Mouse (Mus musculus) kidney, embryonic 16.5 days (tissue): ENCODE results near the gene Cdca7l. TPM values are rescaled to one million over a fixed set of nuclear protein-coding genes. Genes with fewer than 3 reads are reported as not detected.
"Not testable (repeated sequence)": the region's sequence is repeated elsewhere in the genome, so short reads cannot be mapped to it uniquely, and the experiment has no call there.

Experiments
- ATAC-seq: fragments of 200-750 bp; cut with Nextera tagmentation; 2 replicates; pipeline ENCODE4 v1.8.0; 2017; ENCODE audit warnings: moderate TSS enrichment; ENCODE audit not compliant: low FRiP score, low TSS enrichment
- H3K27ac ChIP-seq: fragments of 300-500 bp; sonication (generic); 2 replicates; pipeline ENCODE4 v1.5.1; 2014; ENCODE audit warnings: low read length
- H3K27me3 ChIP-seq: fragments of 300-500 bp; sonication (generic); 2 replicates; pipeline ENCODE4 v1.6.1; 2014; ENCODE audit warnings: low read length, control low read depth, mixed read lengths; ENCODE audit not compliant: insufficient read depth
- H3K36me3 ChIP-seq: fragments of 300-500 bp; sonication (generic); 2 replicates; pipeline ENCODE4 v1.6.1; 2014; ENCODE audit warnings: low read length, control low read depth, mixed read lengths; ENCODE audit not compliant: insufficient read depth
- H3K4me1 ChIP-seq: fragments of 300-500 bp; sonication (generic); 2 replicates; pipeline ENCODE4 v1.6.1; 2014; ENCODE audit warnings: low read length, control low read depth, mixed read lengths; ENCODE audit not compliant: insufficient read depth
- H3K4me2 ChIP-seq: fragments of 300-500 bp; sonication (generic); replicated peaks from 2 replicates; pipeline ENCODE4 v1.6.1; 2014; ENCODE audit warnings: low read depth, low read length
- H3K4me3 ChIP-seq: fragments of 300-500 bp; sonication (generic); 2 replicates; pipeline ENCODE4 v1.5.1; 2014; ENCODE audit warnings: mild to moderate bottlenecking, low read length
- H3K9ac ChIP-seq: fragments of 300-500 bp; sonication (generic); replicated peaks from 2 replicates; pipeline ENCODE4 v1.6.1; 2014; ENCODE audit warnings: low read length
- H3K9me3 ChIP-seq: fragments of 300-500 bp; sonication (generic); 2 replicates; pipeline ENCODE4 v1.6.1; 2016; ENCODE audit warnings: low read length, control low read depth
- WGBS: fragments of 180-500 bp; shearing (Covaris S2); extraction: QIAGEN DNeasy Blood & Tissue Kit; methylation state at CpG from one replicate; pipeline ENCODE4 v1.1.7; 2014; 5-methylcytosine and 5-hydroxymethylcytosine counted together
- polyA plus RNA-seq: library from polyadenylated mRNA; unstranded; fragments of >200 nt; fragmentation: Nextera tagmentation; extraction: Ambion mirVana; gene quantifications from 2 replicates; pipeline ENCODE4 v1.2.1, GENCODE M21; 2015

The Cdca7l gene
- polyA plus RNA-seq = 53.2 and 58.0 TPM in 2 replicates

DNA sequence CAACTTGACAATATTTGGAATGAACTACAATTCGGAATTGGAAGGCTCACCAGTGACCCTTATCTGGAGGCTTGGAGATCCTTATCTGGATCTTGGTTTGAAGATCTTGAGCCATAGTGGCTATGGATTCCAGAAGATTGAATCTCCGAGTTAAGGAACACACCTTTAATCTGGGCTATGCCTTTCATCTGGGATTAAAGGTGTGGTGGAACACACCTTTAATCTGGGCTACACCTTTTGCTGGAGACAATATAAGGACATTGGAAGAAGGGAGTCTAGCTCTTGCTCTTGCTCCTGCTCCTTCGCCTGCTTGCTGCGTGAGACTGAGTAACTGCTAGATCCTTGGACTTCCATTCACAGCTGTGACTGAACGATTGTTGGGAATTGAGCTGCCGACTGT lies at the start of gene Cdca7l:
TSS of gene Cdca7l (plus strand) at position 301 of the 400 bp plus-strand sequence.
- not testable (repeated sequence) for H3K4me2 ChIP-seq, H3K4me3 ChIP-seq, H3K36me3 ChIP-seq, H3K27ac ChIP-seq, H3K9ac ChIP-seq, H3K9me3 ChIP-seq, H3K4me1 ChIP-seq, ATAC-seq
- WGBS = 100% methylated on average over 1 of the region's 6 CpGs
- H3K27me3 ChIP-seq = peaks cover 11% of the 10 kb centered on the region

DNA sequence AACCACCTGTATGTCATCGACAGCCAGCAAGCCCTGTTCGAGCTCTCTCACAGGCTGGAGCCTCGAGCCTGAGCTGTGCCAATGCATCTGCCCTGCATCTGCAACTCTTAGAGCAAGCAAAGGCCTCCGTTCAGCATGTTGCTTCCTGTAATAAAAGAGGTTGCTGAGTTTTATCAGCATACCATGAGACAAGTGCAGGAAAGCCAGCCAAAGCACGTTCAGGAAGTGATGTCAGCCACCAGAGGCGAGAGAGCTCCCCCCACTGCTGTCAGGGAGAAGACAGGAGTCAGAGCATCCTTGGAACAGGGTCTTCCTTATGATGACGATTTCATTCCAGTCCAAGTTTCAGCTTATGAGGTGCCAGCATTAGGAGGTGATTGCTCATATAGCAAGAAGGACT lies 48.1 kb upstream of the Cdca7l start:
- H3K9me3 ChIP-seq = no peaks in the 10 kb centered on the region
- 43% methylated on average over 7 of the region's 7 CpGs for WGBS
- no peak overlapping the region for H3K9ac ChIP-seq
- H3K4me3 ChIP-seq = no peak overlapping the region
- ATAC-seq = no peak
- H3K27me3 ChIP-seq = no peaks in the 10 kb centered on the region
- no peak overlapping the region for H3K27ac ChIP-seq
- no peaks in the 10 kb centered on the region for H3K36me3 ChIP-seq
- H3K4me2 ChIP-seq = no peak overlapping the region
- H3K4me1 ChIP-seq = peaks cover 10% of the 10 kb centered on the region; the same call in 1 of the 2 replicates

- Histone ChIP-seq H3K4me3 (no peak overlapping the region), H3K27me3 (no peaks in the 10 kb centered on the region), H3K9me3 (no peaks in the 10 kb centered on the region), H3K36me3 (no peaks in the 10 kb centered on the region), H3K9ac (no peak overlapping the region), H3K4me2 (no peak overlapping the region), H3K27ac (no peak overlapping the region), H3K4me1 (peaks cover 5% of the 10 kb centered on the region)
- ATAC-seq = no peak
- 69% methylated on average over 5 of the region's 5 CpGs for WGBS
These were observed 43.7 kb upstream of the Cdca7l start for GRCm38 (mm10) chr12:117760373-117760772.

- Histone ChIP-seq H3K27ac (no peak overlapping the region), H3K9ac (no peak overlapping the region), H3K9me3 (no peaks in the 10 kb centered on the region), H3K36me3 (no peaks in the 10 kb centered on the region), H3K27me3 (no peaks in the 10 kb centered on the region), H3K4me2 (no peak overlapping the region), H3K4me1 (peaks cover 5% of the 10 kb centered on the region), H3K4me3 (no peak overlapping the region)
- ATAC-seq = no peak
These were observed 43.2 kb upstream of the Cdca7l start for GRCm38 (mm10) chr12:117760846-117761245.

GRCm38 (mm10) chr12:117761698-117762097 lies 42.4 kb upstream of the Cdca7l start:
- ATAC-seq = peak; percentile 78; the same call in 1 of the 2 replicates
- no peak overlapping the region for H3K9ac ChIP-seq
- H3K4me1 ChIP-seq = peaks cover 5% of the 10 kb centered on the region
- no peaks in the 10 kb centered on the region for H3K9me3 ChIP-seq
- H3K4me2 ChIP-seq = no peak overlapping the region
- H3K27ac ChIP-seq = no peak overlapping the region
- 19% methylated on average over 1 of the region's 1 CpGs for WGBS
- H3K4me3 ChIP-seq = no peak overlapping the region
- H3K27me3 ChIP-seq = no peaks in the 10 kb centered on the region
- no peaks in the 10 kb centered on the region for H3K36me3 ChIP-seq

DNA sequence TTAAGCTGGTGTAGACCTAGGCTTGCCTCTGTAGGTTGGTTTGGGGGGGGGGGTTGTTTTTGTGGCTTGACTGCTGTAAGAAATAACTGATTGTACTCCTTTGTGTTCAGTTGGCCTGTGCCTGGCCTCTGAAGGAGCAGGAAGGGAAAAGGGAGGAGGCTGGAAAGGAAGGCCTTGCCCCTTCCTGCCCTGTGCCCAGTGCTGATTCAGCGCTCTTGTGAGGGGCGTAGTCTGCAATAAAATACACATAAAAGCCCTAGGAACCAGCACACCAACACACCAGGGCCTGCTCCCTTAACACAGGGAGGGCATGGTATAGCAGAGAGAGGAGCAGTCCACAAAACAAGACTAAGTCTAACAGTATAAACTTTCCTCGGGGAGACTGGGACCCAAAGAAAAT lies 40.8 kb upstream of the Cdca7l start:
- Histone ChIP-seq H3K9ac (no peak overlapping the region), H3K9me3 (no peaks in the 10 kb centered on the region), H3K4me2 (no peak overlapping the region), H3K27ac (peak overlapping the region; percentile 12), H3K27me3 (no peaks in the 10 kb centered on the region), H3K4me1 (peaks cover 5% of the 10 kb centered on the region), H3K4me3 (no peak overlapping the region), H3K36me3 (no peaks in the 10 kb centered on the region)
- peak; percentile 60 for ATAC-seq
- WGBS = 54% methylated on average over 3 of the region's 3 CpGs

DNA sequence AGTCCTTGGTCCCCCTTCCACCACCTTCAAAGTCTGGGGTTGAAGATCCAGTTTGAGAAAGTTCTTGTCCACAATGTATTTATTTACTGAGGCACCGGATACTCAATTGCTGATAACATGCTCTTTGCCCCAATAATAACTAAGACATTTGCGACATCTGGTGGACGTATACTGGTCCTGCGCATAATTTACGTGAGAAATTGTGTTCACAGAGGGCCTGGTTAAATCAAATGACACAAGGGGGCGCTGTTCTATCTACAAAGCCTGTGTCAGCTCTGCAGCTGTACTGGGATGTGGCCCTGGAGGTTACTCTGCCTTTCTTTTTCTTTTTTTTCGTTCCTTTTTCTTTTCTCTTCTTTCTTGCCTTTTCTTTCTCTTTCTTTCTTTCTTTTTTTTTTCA lies 39.2 kb upstream of the Cdca7l start:
- WGBS = 8% methylated on average over 7 of the region's 7 CpGs
- H3K4me3 ChIP-seq = no peak overlapping the region
- H3K9me3 ChIP-seq = no peaks in the 10 kb centered on the region
- H3K4me1 ChIP-seq = peaks cover 5% of the 10 kb centered on the region
- no peaks in the 10 kb centered on the region for H3K27me3 ChIP-seq
- H3K27ac ChIP-seq = no peak overlapping the region
- no peak overlapping the region for H3K4me2 ChIP-seq
- ATAC-seq = no peak
- H3K9ac ChIP-seq = no peak overlapping the region
- no peaks in the 10 kb centered on the region for H3K36me3 ChIP-seq

DNA sequence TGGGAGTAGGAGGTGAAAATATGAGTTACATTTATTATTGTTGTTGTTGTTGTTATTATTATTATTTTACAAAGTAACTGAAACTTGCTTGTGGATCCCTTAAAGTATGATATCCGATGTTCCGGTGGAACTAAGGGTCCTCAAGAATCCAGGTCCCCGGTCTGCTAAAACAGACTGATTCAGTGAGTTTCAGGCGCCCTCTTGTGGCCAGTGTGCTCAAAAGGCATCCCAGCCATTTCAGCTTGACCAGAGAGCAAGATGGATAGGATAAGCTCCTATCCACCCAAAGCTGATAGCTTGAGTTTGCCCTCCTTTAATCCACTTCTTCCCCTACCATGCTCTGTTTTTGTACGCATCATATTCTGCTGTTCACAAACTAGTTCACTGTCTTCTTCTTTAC lies 35.0 kb upstream of the Cdca7l start:
- Histone ChIP-seq H3K4me1 (no peaks in the 10 kb centered on the region), H3K9ac (no peak overlapping the region), H3K36me3 (no peaks in the 10 kb centered on the region), H3K4me2 (no peak overlapping the region), H3K27me3 (no peaks in the 10 kb centered on the region), H3K27ac (no peak overlapping the region), H3K9me3 (no peaks in the 10 kb centered on the region), H3K4me3 (no peak overlapping the region)
- ATAC-seq = no peak
- WGBS = 6% methylated on average over 5 of the region's 5 CpGs

DNA sequence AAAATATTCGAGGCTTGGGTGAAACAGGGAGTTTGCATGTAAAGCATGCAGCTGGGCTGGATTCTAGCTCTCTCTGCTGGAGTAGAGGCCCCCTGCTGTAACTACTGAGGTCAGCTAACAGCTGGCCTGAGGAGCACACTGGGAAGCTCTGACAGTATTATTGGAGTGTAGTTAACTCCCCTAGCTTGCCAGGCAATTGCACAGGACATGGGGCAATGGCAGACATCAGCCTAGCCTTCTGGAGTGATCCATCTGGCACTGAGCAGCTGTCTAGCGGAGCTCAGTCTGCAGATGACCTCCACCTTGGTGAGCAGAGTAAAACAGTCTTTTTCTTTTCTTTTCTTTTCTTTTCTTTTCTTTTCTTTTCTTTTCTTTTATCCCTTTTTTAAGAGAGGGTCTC lies 33.9 kb upstream of the Cdca7l start:
- Histone ChIP-seq H3K4me2 (no peak overlapping the region), H3K9ac (no peak overlapping the region), H3K27ac (no peak overlapping the region), H3K4me1 (no peaks in the 10 kb centered on the region), H3K27me3 (no peaks in the 10 kb centered on the region), H3K9me3 (no peaks in the 10 kb centered on the region), H3K36me3 (no peaks in the 10 kb centered on the region), H3K4me3 (no peak overlapping the region)
- peak; percentile 43; the same call in 1 of the 2 replicates for ATAC-seq
- 40% methylated on average over 2 of the region's 2 CpGs for WGBS

GRCm38 (mm10) chr12:117771156-117771555 lies 32.9 kb upstream of the Cdca7l start:
- no peaks in the 10 kb centered on the region for H3K36me3 ChIP-seq
- no peak for ATAC-seq
- no peaks in the 10 kb centered on the region for H3K4me1 ChIP-seq
- 87% methylated on average over 4 of the region's 4 CpGs for WGBS
- H3K9me3 ChIP-seq = no peaks in the 10 kb centered on the region
- no peak overlapping the region for H3K4me2 ChIP-seq
- no peaks in the 10 kb centered on the region for H3K27me3 ChIP-seq
- H3K4me3 ChIP-seq = no peak overlapping the region
- no peak overlapping the region for H3K27ac ChIP-seq
- H3K9ac ChIP-seq = no peak overlapping the region
